Mouse (Mus musculus) spleen, postnatal 0 days (tissue): ENCODE data around the gene Vps13d. TPM values are rescaled to one million over a fixed set of nuclear protein-coding genes. Genes with fewer than 3 reads are reported as not detected.

ENCODE experiments used
- polyA plus RNA-seq: library from polyadenylated mRNA; unstranded; fragments of >200 nt; fragmentation: Nextera tagmentation; extraction: Ambion mirVana; gene quantifications from 2 replicates; pipeline ENCODE4 v1.2.1, GENCODE M21; 2015

Vps13d gene
- 9.0 and 10.0 TPM in 2 replicates for polyA plus RNA-seq

DNA sequence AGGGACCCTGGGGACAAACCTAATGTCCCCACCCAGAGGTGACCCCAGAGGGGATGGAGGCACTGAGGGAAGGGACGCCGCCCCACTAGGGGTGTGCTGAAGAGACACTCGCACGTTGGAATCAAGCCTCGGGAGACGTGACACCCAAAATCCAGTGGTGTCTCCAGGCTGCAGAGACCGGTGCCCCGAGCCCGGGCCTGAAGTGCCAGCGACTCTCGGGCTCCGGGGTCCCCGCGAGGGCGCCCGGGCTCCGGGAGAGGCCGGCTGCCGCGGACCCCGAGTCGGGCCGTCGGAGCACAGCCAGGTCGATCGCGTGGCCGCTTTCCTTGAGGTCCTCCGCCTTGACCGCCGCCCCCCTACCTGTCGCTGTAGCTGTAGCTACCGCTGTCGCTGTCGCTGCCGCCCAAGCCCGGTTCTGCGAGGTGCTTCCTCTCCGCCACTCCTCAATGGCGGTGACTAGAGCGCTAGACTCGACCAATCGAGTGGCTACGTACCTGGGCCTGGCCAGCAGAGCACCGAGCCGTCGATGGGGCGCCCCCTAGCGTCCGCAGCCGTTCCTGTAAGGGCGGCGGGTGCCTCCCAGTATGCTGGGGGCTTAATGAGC is at the start of gene Vps13d:
Gene Vps13d (minus strand): TSS at position 447 of the 604 bp plus-strand sequence.

Other genes with a start within 250 kb of the Vps13d start
- 8.8 and 10.9 TPM in 2 replicates for gene Tnfrsf1b, start 51.9 kb upstream of the Vps13d start, polyA plus RNA-seq
- 0.13 and 0.18 TPM in 2 replicates for gene Tnfrsf8, start 120.2 kb upstream of the Vps13d start, polyA plus RNA-seq